Mouse (Mus musculus): ENCODE data around the gene Kcna6.

- TF ChIP-seq CTCF (IDR thresholded peaks at IDR 0.05; ENCODE audit: extremely low read depth, insufficient read depth, insufficient read length, insufficient replicate concordance) = no peak
- TF ChIP-seq POLR2A (IDR thresholded peaks at IDR 0.05; ENCODE audit: low read depth, low read length) = no peak
Observed at GRCm38 (mm10) chr6:126764563-126765091, 24.2 kb upstream of the Kcna6 start.
